8 mouse cellular contexts compared by ENCODE assay signal in the genomic region with DNA sequence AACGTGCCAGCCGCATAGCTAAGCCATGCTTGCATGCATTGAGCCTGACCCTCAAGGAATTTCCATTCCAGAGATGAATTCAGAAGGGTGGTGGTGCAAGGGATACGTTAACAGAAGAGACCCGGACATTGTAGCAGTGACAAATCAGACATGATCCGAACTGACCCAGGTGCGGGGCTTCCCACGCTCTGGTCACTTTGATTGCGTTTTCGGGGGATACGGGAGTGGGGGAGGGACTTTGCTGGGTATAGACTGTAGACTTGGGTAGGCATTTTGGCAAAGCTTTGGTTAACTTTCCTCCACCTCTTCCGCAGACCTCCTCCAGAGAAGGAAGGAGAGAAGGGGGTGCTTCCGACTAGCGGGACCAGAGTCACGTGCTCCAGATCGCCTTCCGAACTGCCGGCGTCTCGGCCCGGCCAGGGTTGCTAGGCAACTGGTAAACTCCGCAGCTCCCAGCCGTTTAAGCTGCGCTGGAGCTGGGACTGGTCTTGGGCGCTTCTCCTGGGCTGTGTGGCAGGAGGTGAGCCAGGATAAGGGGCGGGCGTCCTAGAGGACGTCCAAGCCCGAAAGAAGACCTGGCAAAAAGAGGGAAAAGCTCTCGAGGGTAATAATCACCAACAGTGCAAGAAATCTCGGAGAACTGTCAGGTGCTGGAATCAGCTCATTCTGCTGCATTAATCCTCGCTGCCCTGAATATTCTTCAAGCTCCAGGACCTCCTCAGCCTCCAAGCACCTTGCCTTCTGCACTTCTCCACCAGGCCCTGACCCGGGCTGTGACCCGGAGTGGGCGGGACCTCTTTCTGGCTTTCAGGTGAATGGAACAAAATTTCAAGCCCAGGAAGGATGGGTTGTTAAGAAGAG. TPM values are rescaled to one million over a fixed set of nuclear protein-coding genes. Genes with fewer than 3 reads are reported as not detected.
DNase-seq lines count a peak whose midpoint lies in the region; ATAC-seq lines count a peak whose summit lies in the region.

Gene Dnaic2 (plus strand): TSS at position 444 of the 861 bp plus-strand sequence.

- H3K9ac ChIP-seq in lung, embryonic 16.5 days (ENCODE audit: low read length), result peak within 1 kb of the TSS; percentile 39; the same call in 1 of the 2 replicates

- H3K9me3 ChIP-seq in lung, embryonic 16.5 days (ENCODE audit: control insufficient read depth, low read length), result no peaks in the 10 kb centered on the region

- no peak within 1 kb of the TSS for H3K27ac ChIP-seq in lung, embryonic 16.5 days (ENCODE audit: low read length)

- peaks cover 14% of the 10 kb centered on the region for H3K4me1 ChIP-seq in lung, embryonic 16.5 days (replicated peaks; ENCODE audit: control insufficient read depth, insufficient read depth, low read length)

- WGBS in lung, embryonic 16.5 days, result 9% methylated on average over 34 of the region's 34 CpGs

- peak within 1 kb of the TSS; percentile 21 for H3K4me3 ChIP-seq in lung, embryonic 16.5 days (ENCODE audit: low read length)

- no peaks in the 10 kb centered on the region for H3K27me3 ChIP-seq in lung, embryonic 16.5 days (ENCODE audit: control insufficient read depth, insufficient read depth, low read depth, low read length)

- peak within 1 kb of the TSS; percentile 45 for H3K4me2 ChIP-seq in lung, embryonic 16.5 days (ENCODE audit: low read depth, low read length)

- H3K36me3 ChIP-seq in lung, embryonic 16.5 days (ENCODE audit: control insufficient read depth, insufficient read depth, low read length), result no peaks in the 10 kb centered on the region

- ATAC-seq in lung, embryonic 16.5 days (ENCODE audit: low read depth), result peak; percentile 86
- no peak for ATAC-seq in activated CD4-positive, CD25-positive, alpha-beta regulatory T cell, adult 4 months

- DNase-seq in NIH3T3 (ENCODE audit: low read depth), result peak; percentile 76
- peak; percentile 62 to 69 for DNase-seq in cerebellum, adult 18-20 months
- DNase-seq in forelimb bud, embryonic 11.5 days (ENCODE audit: low read depth, low spot score), result peak; percentile 75
- peak; percentile 71 for DNase-seq in heart, postnatal 36 days
- peak; percentile 78 for DNase-seq in layer of hippocampus, adult 9-11 months
- peak; percentile 85 for DNase-seq in retina, embryonic 14.5 days (ENCODE audit: low spot score)

- intact Hi-C loops in heart, postnatal 36 days (cut with DNase I), result no loop called here

RNA-seq across cellular contexts. Expression of gene Dnaic2, which starts in this region (rescaled TPM):
- under 1 TPM; 0.08 to 0.17 TPM for total RNA-seq in heart, postnatal 36 days (2021)
- polyA plus RNA-seq in lung, embryonic 16.5 days (2015; fragmentation: Nextera tagmentation; extraction: Ambion mirVana), result 7.1 and 8.5 TPM in 2 replicates
- polyA plus RNA-seq in activated CD4-positive, CD25-positive, alpha-beta regulatory T cell, adult 4 months (2017; shearing (Covaris generic)), result not detected

Comparison
In these comparisons a context has a peak if more than half of its experiments do, and no peak if none do; other contexts are left out.
1. Peak in DNase-seq in heart, postnatal 36 days; RNA of the gene not detected or under 1 TPM.